Mouse (Mus musculus) kidney, embryonic 14.5 days (tissue): ENCODE measurements around the gene Etnk1. TPM values are rescaled to one million over a fixed set of nuclear protein-coding genes. Genes with fewer than 3 reads are reported as not detected.

Source experiments
- ATAC-seq: fragments of 200-750 bp; cut with Nextera tagmentation; 2 replicates; pipeline ENCODE4 v1.8.0; 2017; ENCODE audit warnings: moderate number of reproducible peaks, mild to moderate bottlenecking, moderate TSS enrichment, moderate library complexity; ENCODE audit not compliant: low FRiP score, low TSS enrichment
- H3K27ac ChIP-seq: fragments of 300-500 bp; sonication (generic); 2 replicates; pipeline ENCODE4 v1.5.1; 2014; ENCODE audit warnings: low read depth, mild to moderate bottlenecking, low read length, moderate library complexity, mixed read lengths
- H3K27me3 ChIP-seq: fragments of 300-500 bp; sonication (generic); 2 replicates; pipeline ENCODE4 v1.6.1; 2014; ENCODE audit warnings: mild to moderate bottlenecking, low read length; ENCODE audit not compliant: control insufficient read depth, insufficient read depth
- H3K36me3 ChIP-seq: fragments of 300-500 bp; sonication (generic); 2 replicates; pipeline ENCODE4 v1.6.1; 2014; ENCODE audit warnings: low read length, mixed read lengths; ENCODE audit not compliant: control insufficient read depth, insufficient read depth
- H3K4me1 ChIP-seq: fragments of 300-500 bp; sonication (generic); 2 replicates; pipeline ENCODE4 v1.6.1; 2014; ENCODE audit warnings: low read length, mixed read lengths; ENCODE audit not compliant: control insufficient read depth, insufficient read depth
- H3K4me2 ChIP-seq: fragments of 300-500 bp; sonication (generic); replicated peaks from 2 replicates; pipeline ENCODE4 v1.6.1; 2014; ENCODE audit warnings: low read depth, mild to moderate bottlenecking, low read length
- H3K4me3 ChIP-seq: fragments of 300-500 bp; sonication (generic); 2 replicates; pipeline ENCODE4 v1.5.1; 2014; ENCODE audit warnings: mild to moderate bottlenecking, low read length
- H3K9ac ChIP-seq: fragments of 300-500 bp; sonication (generic); 2 replicates; pipeline ENCODE4 v1.6.1; 2014; ENCODE audit warnings: low read depth, mild to moderate bottlenecking, low read length, moderate library complexity
- H3K9me3 ChIP-seq: fragments of 300-500 bp; sonication (generic); 2 replicates; pipeline ENCODE4 v1.6.1; 2016; ENCODE audit warnings: low read length; ENCODE audit not compliant: control insufficient read depth
- WGBS: fragments of 180-500 bp; shearing (Covaris S2); extraction: QIAGEN DNeasy Blood & Tissue Kit; methylation state at CpG from one replicate; pipeline ENCODE4 v1.1.7; 2014; 5-methylcytosine and 5-hydroxymethylcytosine counted together
- polyA plus RNA-seq: library from polyadenylated mRNA; unstranded; fragments of >200 nt; fragmentation: Nextera tagmentation; extraction: Ambion mirVana; gene quantifications from 2 replicates; pipeline ENCODE4 v1.2.1, GENCODE M21; 2014

The Etnk1 gene
- polyA plus RNA-seq, 1 experiment from 2014 or later, result 33.1 TPM

DNA sequence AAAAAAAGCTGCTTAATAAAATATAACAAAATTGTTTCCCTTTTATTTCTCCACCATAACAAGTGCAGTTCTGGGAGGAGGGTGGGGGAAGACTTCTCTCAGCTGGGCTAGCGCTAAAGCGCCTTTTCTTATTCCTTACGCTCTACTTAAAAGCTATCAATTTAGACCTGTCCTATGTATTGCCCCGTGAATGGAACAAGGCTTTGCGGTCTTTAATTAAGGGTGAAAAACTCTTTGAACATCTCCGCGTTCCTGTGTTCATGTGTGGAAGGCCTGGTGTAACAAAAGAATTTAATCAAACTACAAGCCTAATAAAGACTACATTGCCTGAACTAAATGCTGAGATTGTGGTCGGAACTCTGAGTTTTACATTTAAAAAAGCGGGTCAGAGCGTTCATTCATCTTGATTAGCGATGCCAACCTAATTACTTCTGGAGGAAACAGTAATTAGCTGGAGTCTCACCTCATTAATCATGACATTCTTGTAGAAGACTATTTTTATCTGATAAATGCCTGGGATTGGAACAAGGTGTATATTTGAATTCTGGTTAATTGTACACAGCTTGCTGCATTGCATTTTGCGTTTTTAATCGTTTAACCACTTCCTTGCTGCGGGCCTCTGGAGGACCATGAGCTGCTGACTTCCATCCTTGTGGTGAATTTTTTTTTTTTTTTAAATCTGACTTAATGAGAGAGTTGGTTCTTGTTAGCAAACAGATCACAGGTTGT lies 93.7 kb downstream of the Etnk1 start:
- H3K4me2 ChIP-seq, result peak overlapping the region; percentile 21; the same call in 1 of the 2 replicates
- no peaks in the 10 kb centered on the region for H3K36me3 ChIP-seq
- ATAC-seq, result no peak
- no peak overlapping the region for H3K27ac ChIP-seq
- no peaks in the 10 kb centered on the region for H3K9me3 ChIP-seq
- WGBS, result 48% methylated on average over 14 of the region's 14 CpGs
- H3K4me1 ChIP-seq, result no peaks in the 10 kb centered on the region
- no peak overlapping the region for H3K4me3 ChIP-seq
- H3K9ac ChIP-seq, result no peak overlapping the region
- H3K27me3 ChIP-seq, result peaks cover 4% of the 10 kb centered on the region; the same call in 1 of the 2 replicates

DNA sequence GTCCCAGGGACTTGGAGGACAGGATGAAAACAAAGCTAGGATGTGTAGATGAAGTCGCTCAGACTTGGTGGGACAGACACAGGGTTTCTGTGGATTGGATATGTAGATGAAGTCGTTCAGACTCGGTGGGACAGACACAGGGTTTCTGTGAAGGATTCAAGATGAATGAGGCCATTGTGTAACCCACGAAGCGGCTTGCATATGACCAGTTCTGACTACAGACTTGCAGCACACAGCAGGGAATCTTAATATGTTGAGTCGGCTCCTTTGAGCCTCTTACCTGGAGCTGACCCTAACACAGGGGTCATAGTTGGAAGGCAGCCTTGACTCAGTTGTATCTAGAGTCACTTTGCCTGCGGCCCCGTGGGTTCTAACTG lies 94.3 kb downstream of the Etnk1 start:
- no peak overlapping the region for H3K9ac ChIP-seq
- no peak overlapping the region for H3K4me2 ChIP-seq
- H3K4me1 ChIP-seq, result no peaks in the 10 kb centered on the region
- no peak overlapping the region for H3K4me3 ChIP-seq
- H3K9me3 ChIP-seq, result no peaks in the 10 kb centered on the region
- no peaks in the 10 kb centered on the region for H3K36me3 ChIP-seq
- peaks cover 4% of the 10 kb centered on the region; the same call in 1 of the 2 replicates for H3K27me3 ChIP-seq
- ATAC-seq, result no peak; the same call in 1 of the 2 replicates
- H3K27ac ChIP-seq, result no peak overlapping the region
- WGBS, result 73% methylated on average over 8 of the region's 8 CpGs

DNA sequence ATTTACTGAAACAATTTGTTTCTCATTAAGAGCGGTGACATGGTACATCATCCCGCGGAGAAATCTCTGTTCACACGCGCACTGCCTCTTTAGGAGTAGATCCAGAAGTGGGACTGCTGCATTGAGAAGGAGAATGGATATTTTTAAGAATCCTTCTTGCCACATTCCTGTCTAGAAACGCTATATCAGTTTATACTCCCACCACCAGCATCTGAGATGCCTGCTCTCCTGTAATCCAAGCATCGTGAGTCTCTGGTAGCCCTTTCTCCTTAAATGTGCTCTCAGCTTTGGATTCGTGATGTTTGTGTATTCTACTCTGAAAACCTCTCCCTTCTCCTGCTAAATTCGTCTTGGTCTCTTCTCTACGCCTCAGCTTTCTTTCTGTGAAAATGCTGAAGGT lies 98.5 kb downstream of the Etnk1 start:
- 90% methylated on average over 10 of the region's 10 CpGs for WGBS

DNA sequence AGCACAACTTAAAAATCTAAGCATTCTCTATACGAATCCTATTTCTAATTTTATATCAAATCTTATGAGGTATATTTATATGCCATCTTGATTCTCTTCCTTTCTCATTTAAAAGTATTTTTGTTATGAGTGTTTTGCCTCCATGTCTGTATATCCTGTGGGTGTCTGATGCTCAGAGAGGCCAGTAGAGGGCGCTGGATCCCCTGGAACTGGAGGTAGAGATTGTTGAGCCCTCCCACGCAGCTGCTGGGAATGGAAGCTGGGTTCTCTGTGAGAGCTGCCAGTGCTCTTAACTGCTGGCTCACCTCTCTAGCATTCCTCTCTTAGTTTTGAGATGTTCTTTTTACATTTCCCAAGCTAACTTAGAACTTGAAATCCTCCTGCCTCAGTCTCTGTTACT lies 112.2 kb downstream of the Etnk1 start:
- 52% methylated on average over 3 of the region's 3 CpGs for WGBS

More for the DNA sequence above, 98.5 kb downstream of the Etnk1 start:
- H3K4me1 ChIP-seq, result no peaks in the 10 kb centered on the region
- no peak for ATAC-seq
- H3K27ac ChIP-seq, result no peak overlapping the region
- no peak overlapping the region for H3K4me2 ChIP-seq
- H3K9me3 ChIP-seq, result no peaks in the 10 kb centered on the region
- H3K4me3 ChIP-seq, result no peak overlapping the region
- H3K9ac ChIP-seq, result no peak overlapping the region
- no peaks in the 10 kb centered on the region for H3K27me3 ChIP-seq
- H3K36me3 ChIP-seq, result no peaks in the 10 kb centered on the region

More for the DNA sequence above, 112.2 kb downstream of the Etnk1 start:
- no peak overlapping the region for H3K4me3 ChIP-seq
- no peak overlapping the region for H3K27ac ChIP-seq
- H3K9me3 ChIP-seq, result no peaks in the 10 kb centered on the region
- ATAC-seq, result no peak
- H3K4me1 ChIP-seq, result no peaks in the 10 kb centered on the region
- H3K27me3 ChIP-seq, result no peaks in the 10 kb centered on the region
- H3K9ac ChIP-seq, result no peak overlapping the region
- H3K4me2 ChIP-seq, result no peak overlapping the region
- no peaks in the 10 kb centered on the region for H3K36me3 ChIP-seq

Other genes with a start within 250 kb of the Etnk1 start
- gene St8sia1, start 202.8 kb upstream of the Etnk1 start, polyA plus RNA-seq, result 2.4 and 3.5 TPM in 2 replicates
- 16.8 and 34.5 TPM in 2 replicates for gene C2cd5, start 67.1 kb upstream of the Etnk1 start, polyA plus RNA-seq